Mouse (Mus musculus) testis, adult 2 months (tissue): ENCODE measurements around the gene Hic1. TPM values are rescaled to one million over a fixed set of nuclear protein-coding genes. Genes with fewer than 3 reads are reported as not detected.

ENCODE experiments used
- H3K27ac ChIP-seq: fragments of 200-500 bp; 2 replicates; pipeline ENCODE4 v1.5.1; 2012; ENCODE audit warnings: low read depth, low read length; ENCODE audit not compliant: control insufficient read depth, insufficient read depth
- H3K27me3 ChIP-seq: fragments of 200-500 bp; 2 replicates; pipeline ENCODE4 v1.6.1; 2012; ENCODE audit warnings: mild to moderate bottlenecking, low read length, moderate library complexity; ENCODE audit not compliant: control insufficient read depth, insufficient read depth
- H3K36me3 ChIP-seq: fragments of 200-500 bp; 2 replicates; pipeline ENCODE4 v1.6.1; 2012; ENCODE audit warnings: mild to moderate bottlenecking, low read length; ENCODE audit not compliant: control insufficient read depth, insufficient read depth
- H3K4me1 ChIP-seq: fragments of 200-500 bp; 2 replicates; pipeline ENCODE4 v1.6.1; 2012; ENCODE audit warnings: low read length; ENCODE audit not compliant: control insufficient read depth, insufficient read depth
- H3K4me3 ChIP-seq: fragments of 200-500 bp; 2 replicates; pipeline ENCODE4 v1.5.1; 2012; ENCODE audit warnings: low read depth, mild to moderate bottlenecking, low read length, moderate library complexity, mixed read lengths; ENCODE audit not compliant: control insufficient read depth
- CTCF ChIP-seq: fragments of 200-500 bp; IDR thresholded peaks from 2 replicates; pipeline ENCODE4 v1.5.1; 2012; ENCODE audit warnings: low read depth, mild to moderate bottlenecking, inconsistent platforms, low read length, moderate library complexity; ENCODE audit not compliant: control insufficient read depth, insufficient read depth, insufficient replicate concordance
- POLR2A ChIP-seq: fragments of 200-500 bp; IDR thresholded peaks from 2 replicates; pipeline ENCODE4 v1.6.1; 2012; ENCODE audit warnings: low read depth, mild to moderate bottlenecking, inconsistent platforms, low read length, moderate library complexity; ENCODE audit not compliant: control insufficient read depth
- polyA plus RNA-seq: library from polyadenylated mRNA; depleted of rRNA; stranded (reverse); fragments of >200 nt; gene quantifications from 2 replicates; pipeline ENCODE4 v1.2.3, GENCODE M21; 2012

Hic1 gene
- polyA plus RNA-seq, 1 experiment, result 1.3 TPM

GRCm38 (mm10) chr11:75171186-75171865, 2.0 kb upstream of the Hic1 start:
- peak overlapping the region; percentile 76 for H3K4me3 ChIP-seq
- no peaks in the 10 kb centered on the region for H3K36me3 ChIP-seq
- H3K27me3 ChIP-seq, result peaks cover 2% of the 10 kb centered on the region
- TF ChIP-seq CTCF (no peak), POLR2A (no peak)
- peaks cover 21% of the 10 kb centered on the region for H3K4me1 ChIP-seq
- no peak overlapping the region for H3K27ac ChIP-seq

GRCm38 (mm10) chr11:75170136-75170751, 925 bp upstream of the Hic1 start:
- H3K36me3 ChIP-seq, result no peaks in the 10 kb centered on the region
- TF ChIP-seq CTCF (peak; percentile 42; the same call in 1 of the 2 replicates), POLR2A (no peak)
- H3K4me1 ChIP-seq, result peaks cover 31% of the 10 kb centered on the region
- H3K4me3 ChIP-seq, result peak overlapping the region; percentile 76
- H3K27ac ChIP-seq, result no peak overlapping the region
- peaks cover 2% of the 10 kb centered on the region for H3K27me3 ChIP-seq

- Histone ChIP-seq H3K36me3 (no peaks in the 10 kb centered on the region), H3K4me3 (peak overlapping the region; percentile 76), H3K27me3 (peaks cover 2% of the 10 kb centered on the region), H3K4me1 (peaks cover 33% of the 10 kb centered on the region), H3K27ac (no peak overlapping the region)
- peak; percentile 80 for TF ChIP-seq CTCF
- no peak; the same call in 1 of the 2 replicates for TF ChIP-seq POLR2A
Measured at GRCm38 (mm10) chr11:75168590-75169361, 543 bp downstream of the Hic1 start.

GRCm38 (mm10) chr11:75167643-75168589, 1.4 kb downstream of the Hic1 start:
- peaks cover 33% of the 10 kb centered on the region for H3K4me1 ChIP-seq

GRCm38 (mm10) chr11:75166861-75167642, 2.3 kb downstream of the Hic1 start:
- Histone ChIP-seq H3K4me3 (peak overlapping the region; percentile 3), H3K4me1 (peaks cover 33% of the 10 kb centered on the region), H3K27me3 (no peaks in the 10 kb centered on the region; the same call in 1 of the 2 replicates), H3K36me3 (no peaks in the 10 kb centered on the region), H3K27ac (0 out of 2 replicates have a peak overlapping the region, but pooled peaks have one; percentile 2)
- TF ChIP-seq CTCF, result no peak
- TF ChIP-seq POLR2A, result no peak

More at GRCm38 (mm10) chr11:75167643-75168589, 1.4 kb downstream of the Hic1 start:
- no peaks in the 10 kb centered on the region for H3K36me3 ChIP-seq
- TF ChIP-seq CTCF (no peak), POLR2A (no peak)
- peaks cover 2% of the 10 kb centered on the region for H3K27me3 ChIP-seq
- H3K4me3 ChIP-seq, result peak overlapping the region; percentile 76
- 0 out of 2 replicates have a peak overlapping the region, but pooled peaks have one; percentile 2 for H3K27ac ChIP-seq
